Mouse (Mus musculus) lung, embryonic 15.5 days (tissue): Measurements from ENCODE around the gene Ctps. TPM values are rescaled to one million over a fixed set of nuclear protein-coding genes. Genes with fewer than 3 reads are reported as not detected.

Experiments used
- ATAC-seq: fragments of 200-750 bp; cut with Nextera tagmentation; 2 replicates; pipeline ENCODE4 v1.8.0; 2017; ENCODE audit warnings: moderate number of reproducible peaks, borderline replicate concordance; ENCODE audit not compliant: low FRiP score, low TSS enrichment; ENCODE audit errors: extremely low read depth
- H3K27ac ChIP-seq: fragments of 300-500 bp; sonication (generic); 2 replicates; pipeline ENCODE4 v1.5.1; 2015; ENCODE audit warnings: moderate library complexity, mild to moderate bottlenecking, inconsistent platforms
- H3K27me3 ChIP-seq: fragments of 300-500 bp; sonication (generic); 2 replicates; pipeline ENCODE4 v1.6.1; 2015; ENCODE audit warnings: inconsistent platforms
- H3K36me3 ChIP-seq: fragments of 300-500 bp; sonication (generic); 2 replicates; pipeline ENCODE4 v1.6.1; 2015; ENCODE audit warnings: inconsistent platforms
- H3K4me1 ChIP-seq: fragments of 300-500 bp; sonication (generic); 2 replicates; pipeline ENCODE4 v1.6.1; 2015; ENCODE audit warnings: inconsistent platforms
- H3K4me2 ChIP-seq: fragments of 300-500 bp; sonication (generic); 2 replicates; pipeline ENCODE4 v1.6.1; 2015; ENCODE audit warnings: inconsistent platforms, mild to moderate bottlenecking, moderate library complexity
- H3K4me3 ChIP-seq: fragments of 300-500 bp; sonication (generic); 2 replicates; pipeline ENCODE4 v1.5.1; 2015; ENCODE audit warnings: mild to moderate bottlenecking, inconsistent platforms
- H3K9ac ChIP-seq: fragments of 300-500 bp; sonication (generic); 2 replicates; pipeline ENCODE4 v1.6.1; 2015; ENCODE audit warnings: inconsistent platforms
- H3K9me3 ChIP-seq: fragments of 300-500 bp; sonication (generic); 2 replicates; pipeline ENCODE4 v1.6.1; 2016; ENCODE audit warnings: inconsistent platforms
- WGBS: fragments of 180-500 bp; shearing (Covaris S2); methylation state at CpG from one replicate; pipeline ENCODE4 v1.1.7; 2015; 5-methylcytosine and 5-hydroxymethylcytosine counted together
- polyA plus RNA-seq: library from polyadenylated mRNA; unstranded; fragments of >200 nt; fragmentation: Nextera tagmentation; extraction: Ambion mirVana; gene quantifications from 2 replicates; pipeline ENCODE4 v1.2.1, GENCODE M21; 2015

The Ctps gene
- polyA plus RNA-seq, 1 experiment from 2014 or later = 87.4 TPM

GRCm38 (mm10) chr4:120568005-120568404 lies 2.1 kb downstream of the Ctps start:
- no peak for ATAC-seq
- peak overlapping the region; percentile 85 for H3K4me3 ChIP-seq
- H3K9ac ChIP-seq = peak overlapping the region; percentile 34

GRCm38 (mm10) chr4:120565726-120566125 lies 4.3 kb downstream of the Ctps start:
- Histone ChIP-seq H3K27me3 (no peaks in the 10 kb centered on the region), H3K27ac (no peak overlapping the region), H3K36me3 (peaks cover 41% of the 10 kb centered on the region), H3K9ac (no peak overlapping the region), H3K9me3 (no peaks in the 10 kb centered on the region), H3K4me2 (no peak overlapping the region), H3K4me3 (no peak overlapping the region), H3K4me1 (peaks cover 25% of the 10 kb centered on the region)
- no peak for ATAC-seq
- WGBS = 85% methylated on average over 2 of the region's 2 CpGs

More at GRCm38 (mm10) chr4:120568005-120568404, 2.1 kb downstream of the Ctps start:
- Histone ChIP-seq H3K27ac (peak overlapping the region; percentile 96), H3K36me3 (peaks cover 24% of the 10 kb centered on the region), H3K4me1 (peaks cover 40% of the 10 kb centered on the region), H3K9me3 (no peaks in the 10 kb centered on the region), H3K4me2 (peak overlapping the region; percentile 90), H3K27me3 (no peaks in the 10 kb centered on the region)
- 7% methylated on average over 5 of the region's 5 CpGs for WGBS

GRCm38 (mm10) chr4:120556592-120556991 lies 13.5 kb downstream of the Ctps start:
- WGBS = 75% methylated on average over 6 of the region's 6 CpGs
- no peak overlapping the region for H3K27ac ChIP-seq
- H3K4me1 ChIP-seq = no peaks in the 10 kb centered on the region
- H3K9me3 ChIP-seq = no peaks in the 10 kb centered on the region
- no peak for ATAC-seq
- H3K4me2 ChIP-seq = no peak overlapping the region
- no peak overlapping the region for H3K9ac ChIP-seq
- peaks cover 84% of the 10 kb centered on the region for H3K36me3 ChIP-seq
- no peak overlapping the region for H3K4me3 ChIP-seq
- no peaks in the 10 kb centered on the region for H3K27me3 ChIP-seq

- no peaks in the 10 kb centered on the region for H3K27me3 ChIP-seq
- no peak overlapping the region for H3K4me3 ChIP-seq
- 69% methylated on average over 1 of the region's 1 CpGs for WGBS
- H3K4me1 ChIP-seq = no peaks in the 10 kb centered on the region
- H3K27ac ChIP-seq = no peak overlapping the region
- peaks cover 94% of the 10 kb centered on the region for H3K36me3 ChIP-seq
- H3K9ac ChIP-seq = no peak overlapping the region
- ATAC-seq = no peak
- H3K4me2 ChIP-seq = no peak overlapping the region
- H3K9me3 ChIP-seq = no peaks in the 10 kb centered on the region
Measured at GRCm38 (mm10) chr4:120544896-120545295, 25.2 kb downstream of the Ctps start.

GRCm38 (mm10) chr4:120538664-120539063 lies 31.4 kb downstream of the Ctps start:
- Histone ChIP-seq H3K27me3 (no peaks in the 10 kb centered on the region), H3K36me3 (peaks cover 50% of the 10 kb centered on the region)
- WGBS = 98% methylated on average over 10 of the region's 10 CpGs

GRCm38 (mm10) chr4:120531986-120532385 lies 38.1 kb downstream of the Ctps start, which contains the start of gene Slfnl1:
Slfnl1 (plus strand) TSS chr4:120532231.
- no peaks in the 10 kb centered on the region for H3K27me3 ChIP-seq
- no peaks in the 10 kb centered on the region for H3K4me1 ChIP-seq
- ATAC-seq = no peak
- H3K9ac ChIP-seq = no peak within 1 kb of the TSS
- H3K4me3 ChIP-seq = no peak within 1 kb of the TSS
- 83% methylated on average over 6 of the region's 6 CpGs for WGBS
- H3K27ac ChIP-seq = no peak within 1 kb of the TSS
- H3K36me3 ChIP-seq = peaks cover 27% of the 10 kb centered on the region
- no peaks in the 10 kb centered on the region for H3K9me3 ChIP-seq
- no peak within 1 kb of the TSS for H3K4me2 ChIP-seq

More at GRCm38 (mm10) chr4:120538664-120539063, 31.4 kb downstream of the Ctps start:
- Histone ChIP-seq H3K4me1 (no peaks in the 10 kb centered on the region), H3K9me3 (no peaks in the 10 kb centered on the region), H3K4me2 (no peak overlapping the region), H3K27ac (no peak overlapping the region), H3K4me3 (no peak overlapping the region), H3K9ac (no peak overlapping the region)
- ATAC-seq = no peak

GRCm38 (mm10) chr4:120528171-120528570 lies 41.9 kb downstream of the Ctps start:
- Histone ChIP-seq H3K4me3 (no peak overlapping the region), H3K9me3 (no peaks in the 10 kb centered on the region), H3K4me1 (no peaks in the 10 kb centered on the region), H3K36me3 (peaks cover 58% of the 10 kb centered on the region), H3K9ac (no peak overlapping the region), H3K27ac (no peak overlapping the region), H3K27me3 (no peaks in the 10 kb centered on the region), H3K4me2 (no peak overlapping the region)
- ATAC-seq = no peak
- WGBS = 80% methylated on average over 9 of the region's 9 CpGs

- Histone ChIP-seq H3K4me3 (no peak overlapping the region), H3K27me3 (no peaks in the 10 kb centered on the region), H3K4me2 (no peak overlapping the region), H3K9me3 (no peaks in the 10 kb centered on the region), H3K27ac (no peak overlapping the region), H3K4me1 (no peaks in the 10 kb centered on the region), H3K9ac (no peak overlapping the region), H3K36me3 (peaks cover 73% of the 10 kb centered on the region)
- WGBS = 86% methylated on average over 3 of the region's 3 CpGs
- ATAC-seq = no peak
Measured at GRCm38 (mm10) chr4:120523092-120523491, 47.0 kb downstream of the Ctps start.

GRCm38 (mm10) chr4:120522351-120522750 lies 47.7 kb downstream of the Ctps start:
- no peak overlapping the region for H3K4me3 ChIP-seq

GRCm38 (mm10) chr4:120521761-120522160 lies 48.3 kb downstream of the Ctps start:
- H3K36me3 ChIP-seq = peaks cover 70% of the 10 kb centered on the region
- WGBS = 80% methylated on average over 5 of the region's 5 CpGs
- no peak overlapping the region for H3K4me3 ChIP-seq
- no peaks in the 10 kb centered on the region for H3K4me1 ChIP-seq
- H3K9ac ChIP-seq = no peak overlapping the region
- H3K9me3 ChIP-seq = no peaks in the 10 kb centered on the region
- H3K27me3 ChIP-seq = no peaks in the 10 kb centered on the region
- no peak for ATAC-seq
- H3K4me2 ChIP-seq = no peak overlapping the region
- H3K27ac ChIP-seq = no peak overlapping the region

More at GRCm38 (mm10) chr4:120522351-120522750, 47.7 kb downstream of the Ctps start:
- H3K27ac ChIP-seq = no peak overlapping the region
- WGBS = 94% methylated on average over 4 of the region's 4 CpGs
- H3K4me2 ChIP-seq = no peak overlapping the region
- no peak overlapping the region for H3K9ac ChIP-seq
- H3K4me1 ChIP-seq = no peaks in the 10 kb centered on the region
- no peaks in the 10 kb centered on the region for H3K27me3 ChIP-seq
- H3K9me3 ChIP-seq = no peaks in the 10 kb centered on the region
- peaks cover 72% of the 10 kb centered on the region for H3K36me3 ChIP-seq
- no peak for ATAC-seq

- ATAC-seq = no peak
- Histone ChIP-seq H3K4me3 (no peak overlapping the region), H3K9me3 (no peaks in the 10 kb centered on the region), H3K27me3 (no peaks in the 10 kb centered on the region), H3K9ac (no peak overlapping the region), H3K4me2 (no peak overlapping the region), H3K27ac (peak overlapping the region; percentile 32; the same call in 1 of the 2 replicates), H3K36me3 (peaks cover 45% of the 10 kb centered on the region), H3K4me1 (no peaks in the 10 kb centered on the region)
- 64% methylated on average over 4 of the region's 4 CpGs for WGBS
Measured at GRCm38 (mm10) chr4:120517335-120517734, 52.7 kb downstream of the Ctps start.

GRCm38 (mm10) chr4:120516907-120517306 lies 53.2 kb downstream of the Ctps start:
- H3K9me3 ChIP-seq = no peaks in the 10 kb centered on the region
- no peaks in the 10 kb centered on the region for H3K4me1 ChIP-seq
- H3K36me3 ChIP-seq = peaks cover 42% of the 10 kb centered on the region
- no peak for ATAC-seq
- H3K9ac ChIP-seq = no peak overlapping the region
- H3K27me3 ChIP-seq = no peaks in the 10 kb centered on the region
- 81% methylated on average over 7 of the region's 7 CpGs for WGBS
- H3K27ac ChIP-seq = peak overlapping the region; percentile 32; the same call in 1 of the 2 replicates
- H3K4me2 ChIP-seq = no peak overlapping the region
- no peak overlapping the region for H3K4me3 ChIP-seq

GRCm38 (mm10) chr4:120516491-120516890 lies 53.6 kb downstream of the Ctps start:
- no peak overlapping the region for H3K4me3 ChIP-seq
- H3K27ac ChIP-seq = no peak overlapping the region
- no peaks in the 10 kb centered on the region for H3K4me1 ChIP-seq
- no peak overlapping the region for H3K4me2 ChIP-seq
- H3K36me3 ChIP-seq = peaks cover 38% of the 10 kb centered on the region
- ATAC-seq = 0 out of 2 replicates have a peak, but pooled peaks have one; percentile 31
- no peaks in the 10 kb centered on the region for H3K9me3 ChIP-seq
- no peaks in the 10 kb centered on the region for H3K27me3 ChIP-seq
- H3K9ac ChIP-seq = no peak overlapping the region
- WGBS = 82% methylated on average over 7 of the region's 7 CpGs
